Mouse (Mus musculus) erythroblast, embryonic 14.5 days (primary cell): Measurements from ENCODE around the gene Neurog1.

Experiments
- GATA1 ChIP-seq: IDR thresholded peaks from 2 replicates; pipeline ENCODE4 v1.6.1; 2012; ENCODE audit warnings: low read length, inconsistent platforms, mixed read lengths
- TAL1 ChIP-seq: IDR thresholded peaks from 3 replicates; pipeline ENCODE4 v1.6.1; 2012; ENCODE audit warnings: low read length, inconsistent platforms, mixed read lengths

DNA sequence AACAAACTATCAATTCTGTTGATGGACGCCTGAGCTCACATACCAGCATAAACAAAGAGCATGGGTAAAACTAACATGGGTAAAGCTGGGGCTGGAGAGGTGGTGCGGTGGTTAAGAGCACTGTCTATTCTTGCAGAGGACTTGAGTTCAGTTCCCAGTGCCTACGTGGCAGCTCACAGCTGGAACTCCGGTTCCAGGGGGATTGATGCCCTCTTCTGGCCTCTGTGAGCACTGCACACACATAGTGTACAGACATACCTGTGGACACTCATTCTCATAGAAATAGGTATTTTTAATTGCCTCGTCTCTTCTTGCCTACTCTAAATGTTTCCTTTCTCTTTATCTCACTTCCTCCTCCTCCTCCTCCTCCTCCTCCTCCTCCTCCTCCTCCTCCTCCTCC lies 8.9 kb downstream of the Neurog1 start:
- TF ChIP-seq TAL1 (no peak), GATA1 (no peak)
